Mouse (Mus musculus): ENCODE measurements around the gene D6Wsu163e. TPM values are rescaled to one million over a fixed set of nuclear protein-coding genes. Genes with fewer than 3 reads are reported as not detected.

D6Wsu163e gene
- total and polyA plus RNA-seq, 2 experiments from 2014 or later = 22.0 to 34.1 TPM

DNA sequence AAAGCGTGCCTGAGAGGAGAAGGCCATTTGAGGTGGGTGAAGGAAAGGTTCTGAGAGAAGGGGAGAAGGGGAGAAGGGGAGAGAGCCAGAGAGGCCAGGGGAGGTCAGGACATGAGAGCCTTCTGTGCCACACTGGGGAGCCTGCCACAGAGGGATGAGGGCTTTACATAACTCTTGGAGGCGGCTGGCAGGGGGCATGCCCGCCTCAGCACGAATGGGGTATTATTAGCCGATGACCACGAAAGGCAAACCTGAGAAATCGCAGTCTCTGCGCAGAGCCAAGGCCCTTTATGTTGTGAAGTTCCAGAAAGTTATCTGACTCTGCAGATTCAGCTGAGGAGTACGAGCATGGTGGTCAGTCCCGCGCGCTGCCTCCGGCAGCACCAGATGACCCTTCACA lies 70.3 kb downstream of the D6Wsu163e start:
- Histone ChIP-seq H3K4me3 (ENCODE audit: low read depth, low read length) (no peak overlapping the region), H3K4me2 (ENCODE audit: low read depth, low read length, poor library complexity, severe bottlenecking) (no peak overlapping the region)
- ATAC-seq (ENCODE audit: low FRiP score) = no peak

GRCm38 (mm10) chr6:127011947-127012535 lies 72.3 kb downstream of the D6Wsu163e start:
- no peak for TF ChIP-seq CTCF (IDR thresholded peaks at IDR 0.05)
- Histone ChIP-seq H3K36me3 (ENCODE audit: insufficient read depth, low read length) (no peaks in the 10 kb centered on the region), H3K4me3 (ENCODE audit: low read depth, low read length) (no peak overlapping the region), H3K27ac (ENCODE audit: low read depth, low read length) (no peak overlapping the region), H3K27me3 (ENCODE audit: insufficient read depth, low read length) (no peaks in the 10 kb centered on the region), H3K4me1 (ENCODE audit: insufficient read depth, low read length) (no peaks in the 10 kb centered on the region), H3K4me2 (ENCODE audit: low read depth, low read length, poor library complexity, severe bottlenecking) (no peak overlapping the region), H3K9ac (replicated peaks; ENCODE audit: low read length, poor library complexity, severe bottlenecking) (no peak overlapping the region), H3K9me3 (ENCODE audit: low read length) (no peaks in the 10 kb centered on the region)
- no peak for DNase-seq (ENCODE audit: low spot score)
- ATAC-seq (ENCODE audit: low FRiP score) = no peak
- WGBS = 69% methylated on average over 13 of the region's 13 CpGs

More for the DNA sequence above, 70.3 kb downstream of the D6Wsu163e start:
- H3K36me3 ChIP-seq (ENCODE audit: insufficient read depth, low read length) = no peaks in the 10 kb centered on the region
- H3K9me3 ChIP-seq (ENCODE audit: low read length) = no peaks in the 10 kb centered on the region
- H3K9ac ChIP-seq (replicated peaks; ENCODE audit: low read length, poor library complexity, severe bottlenecking) = no peak overlapping the region
- no peak for DNase-seq (ENCODE audit: low spot score)
- H3K4me1 ChIP-seq (ENCODE audit: insufficient read depth, low read length) = no peaks in the 10 kb centered on the region
- WGBS = 89% methylated on average over 13 of the region's 13 CpGs
- TF ChIP-seq CTCF (IDR thresholded peaks at IDR 0.05) = no peak
- H3K27ac ChIP-seq (ENCODE audit: low read depth, low read length) = no peak overlapping the region
- H3K27me3 ChIP-seq (ENCODE audit: insufficient read depth, low read length) = no peaks in the 10 kb centered on the region

DNA sequence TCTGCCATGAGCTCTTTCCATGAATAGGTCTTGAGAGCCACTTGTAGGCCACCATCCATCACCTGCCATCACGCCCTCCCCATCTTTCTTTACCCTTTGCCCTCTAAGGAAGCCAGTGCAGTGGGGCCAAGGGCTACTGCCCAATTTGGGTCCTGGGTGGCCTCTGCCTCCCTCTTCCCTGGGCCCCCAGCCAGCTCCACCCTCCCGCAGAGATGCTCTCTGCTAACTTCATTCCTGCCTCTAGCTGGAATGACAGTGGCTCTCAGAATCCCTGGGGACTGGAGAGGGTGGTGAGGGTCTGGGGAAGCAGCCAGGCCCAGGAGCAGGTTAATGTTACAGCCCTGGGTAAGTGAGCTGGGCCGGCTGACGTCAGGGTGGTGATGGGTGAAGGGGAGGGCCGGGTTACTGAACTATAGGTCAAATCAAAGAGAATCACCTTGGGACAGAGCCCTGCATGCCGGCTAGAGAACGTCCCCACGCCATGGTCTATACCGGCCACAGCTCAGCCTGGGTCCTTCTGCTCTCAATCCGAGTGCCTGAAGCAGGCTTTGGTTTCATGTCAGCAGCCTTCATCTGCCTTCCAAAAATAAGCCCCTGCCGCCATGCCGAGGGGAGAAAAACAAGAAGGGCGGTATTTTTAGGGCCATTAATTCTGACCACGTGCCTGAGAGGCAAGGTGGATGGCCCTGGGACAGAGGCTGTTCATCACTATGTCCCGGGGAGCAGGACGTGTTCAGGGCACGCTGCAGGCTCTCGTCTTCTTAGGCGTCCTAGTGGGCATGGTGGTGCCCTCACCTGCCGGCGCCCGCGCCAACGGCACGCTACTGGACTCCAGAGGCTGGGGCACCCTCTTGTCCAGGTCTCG lies 75.4 kb downstream of the D6Wsu163e start, which contains the start of gene Fgf6:
Gene Fgf6 (plus strand): TSS at position 681 of the 865 bp plus-strand sequence.
- H3K4me2 ChIP-seq (ENCODE audit: low read depth, low read length, poor library complexity, severe bottlenecking) = no peak within 1 kb of the TSS
- H3K27ac ChIP-seq (ENCODE audit: low read depth, low read length) = no peak within 1 kb of the TSS
- no peak within 1 kb of the TSS for H3K9ac ChIP-seq (replicated peaks; ENCODE audit: low read length, poor library complexity, severe bottlenecking)
- H3K27me3 ChIP-seq (ENCODE audit: insufficient read depth, low read length) = no peaks in the 10 kb centered on the region
- WGBS = 85% methylated on average over 26 of the region's 26 CpGs
- no peaks in the 10 kb centered on the region for H3K36me3 ChIP-seq (ENCODE audit: insufficient read depth, low read length)
- no peaks in the 10 kb centered on the region for H3K9me3 ChIP-seq (ENCODE audit: low read length)
- TF ChIP-seq CTCF (IDR thresholded peaks at IDR 0.05) = no peak
- ATAC-seq (ENCODE audit: low FRiP score) = no peak
- no peak within 1 kb of the TSS for H3K4me3 ChIP-seq (ENCODE audit: low read depth, low read length)
- DNase-seq (ENCODE audit: low spot score) = no peak
- H3K4me1 ChIP-seq (ENCODE audit: insufficient read depth, low read length) = no peaks in the 10 kb centered on the region

DNA sequence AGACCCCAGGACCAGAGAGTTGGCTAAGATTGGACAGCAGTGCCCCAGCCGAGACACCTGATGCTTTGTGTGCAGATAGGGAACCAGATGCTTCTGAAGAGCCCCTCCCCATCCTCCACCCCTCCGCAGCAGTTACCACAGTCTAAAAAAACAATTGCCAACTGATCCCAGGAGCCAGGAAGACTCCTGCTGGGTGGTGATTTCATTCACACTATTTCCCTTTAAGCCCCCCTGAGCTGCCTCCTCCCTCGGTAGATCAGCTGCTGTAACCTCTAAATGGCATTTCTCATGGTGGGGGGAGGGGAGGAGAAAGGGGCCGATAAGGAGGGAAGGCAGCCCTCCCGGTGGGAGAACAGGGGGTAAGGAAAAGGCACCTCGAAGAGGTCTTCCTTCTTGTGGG lies 79.5 kb downstream of the D6Wsu163e start:
- no peak overlapping the region for H3K9ac ChIP-seq (replicated peaks; ENCODE audit: low read length, poor library complexity, severe bottlenecking)
- DNase-seq (ENCODE audit: low spot score) (no peak), ATAC-seq (ENCODE audit: low FRiP score) (no peak)
- no peak overlapping the region for H3K4me3 ChIP-seq (ENCODE audit: low read depth, low read length)
- no peaks in the 10 kb centered on the region for H3K9me3 ChIP-seq (ENCODE audit: low read length)
- H3K36me3 ChIP-seq (ENCODE audit: insufficient read depth, low read length) = no peaks in the 10 kb centered on the region
- H3K27ac ChIP-seq (ENCODE audit: low read depth, low read length) = no peak overlapping the region
- WGBS = 8% methylated on average over 6 of the region's 6 CpGs
- H3K4me2 ChIP-seq (ENCODE audit: low read depth, low read length, poor library complexity, severe bottlenecking) = no peak overlapping the region
- TF ChIP-seq CTCF (IDR thresholded peaks at IDR 0.05) = no peak
- H3K4me1 ChIP-seq (ENCODE audit: insufficient read depth, low read length) = no peaks in the 10 kb centered on the region
- H3K27me3 ChIP-seq (ENCODE audit: insufficient read depth, low read length) = no peaks in the 10 kb centered on the region

- TF ChIP-seq CTCF (IDR thresholded peaks at IDR 0.05) = no peak
- H3K36me3 ChIP-seq (ENCODE audit: insufficient read depth, low read length) = no peaks in the 10 kb centered on the region
- no peak overlapping the region for H3K9ac ChIP-seq (replicated peaks; ENCODE audit: low read length, poor library complexity, severe bottlenecking)
- H3K4me1 ChIP-seq (ENCODE audit: insufficient read depth, low read length) = no peaks in the 10 kb centered on the region
- no peaks in the 10 kb centered on the region; the same call in 1 of the 2 replicates for H3K27me3 ChIP-seq (ENCODE audit: insufficient read depth, low read length)
- no peak overlapping the region for H3K4me2 ChIP-seq (ENCODE audit: low read depth, low read length, poor library complexity, severe bottlenecking)
- 18% methylated on average over 13 of the region's 13 CpGs for WGBS
- no peak overlapping the region for H3K27ac ChIP-seq (ENCODE audit: low read depth, low read length)
- ATAC-seq (ENCODE audit: low FRiP score) (no peak), DNase-seq (ENCODE audit: low spot score) (no peak)
- no peaks in the 10 kb centered on the region for H3K9me3 ChIP-seq (ENCODE audit: low read length)
- no peak overlapping the region for H3K4me3 ChIP-seq (ENCODE audit: low read depth, low read length)
These were observed 80.7 kb downstream of the D6Wsu163e start for GRCm38 (mm10) chr6:127020431-127020830.

DNA sequence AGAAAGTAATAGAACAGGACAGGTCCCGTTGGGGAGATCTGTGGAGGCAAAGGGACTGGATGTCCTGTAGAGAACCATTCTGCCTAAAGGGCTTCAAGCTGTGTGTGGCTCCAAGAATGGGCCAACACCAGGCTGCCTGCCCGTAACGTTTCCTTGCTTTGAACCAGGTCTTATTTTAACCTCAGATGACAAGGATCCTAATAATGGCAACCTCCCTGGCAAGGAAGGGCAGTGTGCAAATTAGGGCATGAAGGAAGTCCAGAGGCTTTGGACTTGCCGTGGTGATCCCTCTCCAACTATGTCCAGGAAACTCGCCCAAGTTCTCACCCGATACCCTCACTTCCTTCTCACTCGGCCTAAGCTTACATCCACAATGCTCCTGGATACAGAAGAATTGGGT lies 85.1 kb downstream of the D6Wsu163e start:
- H3K9me3 ChIP-seq (ENCODE audit: low read length) = no peaks in the 10 kb centered on the region
- DNase-seq (ENCODE audit: low spot score) (no peak), ATAC-seq (ENCODE audit: low FRiP score) (no peak)
- H3K4me3 ChIP-seq (ENCODE audit: low read depth, low read length) = no peak overlapping the region
- TF ChIP-seq CTCF (IDR thresholded peaks at IDR 0.05) = no peak
- no peak overlapping the region for H3K27ac ChIP-seq (ENCODE audit: low read depth, low read length)
- no peak overlapping the region for H3K4me2 ChIP-seq (ENCODE audit: low read depth, low read length, poor library complexity, severe bottlenecking)
- no peaks in the 10 kb centered on the region for H3K4me1 ChIP-seq (ENCODE audit: insufficient read depth, low read length)
- no peaks in the 10 kb centered on the region; the same call in 1 of the 2 replicates for H3K27me3 ChIP-seq (ENCODE audit: insufficient read depth, low read length)
- H3K9ac ChIP-seq (replicated peaks; ENCODE audit: low read length, poor library complexity, severe bottlenecking) = no peak overlapping the region
- 73% methylated on average over 7 of the region's 7 CpGs for WGBS
- no peaks in the 10 kb centered on the region for H3K36me3 ChIP-seq (ENCODE audit: insufficient read depth, low read length)

Other genes with a start within 250 kb of the D6Wsu163e start
- gene Kcna6, start 199.3 kb upstream of the D6Wsu163e start, total RNA-seq (2014; rRNA removed) = 91.7 and 95.9 TPM in 2 replicates
- 26.9 and 29.2 TPM in 2 replicates for gene Kcna6, start 199.3 kb upstream of the D6Wsu163e start, polyA plus RNA-seq (2015; fragmentation: Nextera tagmentation; extraction: Ambion mirVana)
- gene Ndufa9, start 90.8 kb upstream of the D6Wsu163e start, total RNA-seq (2014; rRNA removed) = 100 and 114 TPM in 2 replicates
- gene Ndufa9, start 90.8 kb upstream of the D6Wsu163e start, polyA plus RNA-seq (2015; fragmentation: Nextera tagmentation; extraction: Ambion mirVana) = 220 TPM in 2 replicates
- gene Akap3, start 86.9 kb upstream of the D6Wsu163e start, total RNA-seq (2014; rRNA removed) = 0.11 and 0.47 TPM in 2 replicates
- 0.16 and 0.21 TPM in 2 replicates for gene Akap3, start 86.9 kb upstream of the D6Wsu163e start, polyA plus RNA-seq (2015; fragmentation: Nextera tagmentation; extraction: Ambion mirVana)
- not detected in 2 replicates for gene Dyrk4, start 18.1 kb upstream of the D6Wsu163e start, total RNA-seq (2014; rRNA removed)
- 0.07 and 0.12 TPM in 2 replicates for gene Dyrk4, start 18.1 kb upstream of the D6Wsu163e start, polyA plus RNA-seq (2015; fragmentation: Nextera tagmentation; extraction: Ambion mirVana)
- 4.0 and 4.1 TPM in 2 replicates for gene Rad51ap1, start 375 bp upstream of the D6Wsu163e start, total RNA-seq (2014; rRNA removed)
- gene Rad51ap1, start 375 bp upstream of the D6Wsu163e start, polyA plus RNA-seq (2015; fragmentation: Nextera tagmentation; extraction: Ambion mirVana) = 6.2 and 9.8 TPM in 2 replicates
- gene Fgf6, start 75.6 kb downstream of the D6Wsu163e start, total RNA-seq (2014; rRNA removed) = not detected in 2 replicates
- gene Fgf6, start 75.6 kb downstream of the D6Wsu163e start, polyA plus RNA-seq (2015; fragmentation: Nextera tagmentation; extraction: Ambion mirVana) = not detected in 2 replicates
- 0.33 and 0.77 TPM in 2 replicates for gene Fgf23, start 132.9 kb downstream of the D6Wsu163e start, total RNA-seq (2014; rRNA removed)
- gene Fgf23, start 132.9 kb downstream of the D6Wsu163e start, polyA plus RNA-seq (2015; fragmentation: Nextera tagmentation; extraction: Ambion mirVana) = 0.38 and 0.63 TPM in 2 replicates
- gene Tigar, start 169.6 kb downstream of the D6Wsu163e start, total RNA-seq (2014; rRNA removed) = 6.1 and 6.7 TPM in 2 replicates
- 4.6 and 5.0 TPM in 2 replicates for gene Tigar, start 169.6 kb downstream of the D6Wsu163e start, polyA plus RNA-seq (2015; fragmentation: Nextera tagmentation; extraction: Ambion mirVana)
- gene Ccnd2, start 212.2 kb downstream of the D6Wsu163e start, total RNA-seq (2014; rRNA removed) = 13.9 and 14.5 TPM in 2 replicates
- gene Ccnd2, start 212.2 kb downstream of the D6Wsu163e start, polyA plus RNA-seq (2015; fragmentation: Nextera tagmentation; extraction: Ambion mirVana) = 95.6 and 106 TPM in 2 replicates

Measured in midbrain, postnatal 0 days (tissue).